Mouse (Mus musculus): ENCODE data around the gene Slc22a12. TPM values are rescaled to one million over a fixed set of nuclear protein-coding genes. Genes with fewer than 3 reads are reported as not detected.

The Slc22a12 gene
- polyA plus RNA-seq, 1 experiment from 2014 or later: not detected

GRCm38 (mm10) chr19:6537526-6537925, 5.3 kb downstream of the Slc22a12 start:
- H3K9ac ChIP-seq: no peak overlapping the region

DNA sequence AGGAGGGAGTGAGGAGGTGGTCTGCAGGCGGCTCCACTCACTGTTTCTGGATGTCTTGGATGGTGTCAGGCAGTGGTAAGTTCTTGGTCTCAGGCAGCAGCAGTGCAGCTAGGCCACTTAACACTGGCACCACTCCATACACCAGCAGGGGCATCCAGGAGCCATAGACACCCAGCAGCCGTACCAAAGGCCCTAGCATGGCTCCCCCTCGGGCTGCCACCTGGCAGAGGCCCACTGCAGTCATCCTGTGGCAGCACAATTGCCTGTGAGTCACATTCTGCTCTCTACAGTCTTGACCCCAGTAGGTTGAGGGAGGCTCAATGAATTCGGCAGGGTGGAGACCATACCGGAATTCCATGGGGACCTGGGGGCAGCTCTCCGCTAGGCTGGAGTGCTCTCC, 6.1 kb downstream of the Slc22a12 start:
- no peak overlapping the region for H3K4me2 ChIP-seq (replicated peaks)
- peaks cover 26% of the 10 kb centered on the region for H3K4me1 ChIP-seq
- no peak overlapping the region for H3K9ac ChIP-seq
- H3K27me3 ChIP-seq (replicated peaks): peaks cover 7% of the 10 kb centered on the region
- WGBS: 68% methylated on average over 6 of the region's 6 CpGs
- no peak for ATAC-seq (ENCODE audit: low FRiP score, low read depth)
- no peak overlapping the region for H3K27ac ChIP-seq
- no peaks in the 10 kb centered on the region for H3K9me3 ChIP-seq
- no peaks in the 10 kb centered on the region for H3K36me3 ChIP-seq
- H3K4me3 ChIP-seq: no peak overlapping the region

More at GRCm38 (mm10) chr19:6537526-6537925, 5.3 kb downstream of the Slc22a12 start:
- no peak overlapping the region for H3K4me2 ChIP-seq (replicated peaks)
- peaks cover 7% of the 10 kb centered on the region; the same call in 1 of the 2 replicates for H3K27me3 ChIP-seq (replicated peaks)
- H3K27ac ChIP-seq: no peak overlapping the region
- WGBS: 85% methylated on average over 8 of the region's 8 CpGs
- no peaks in the 10 kb centered on the region for H3K9me3 ChIP-seq
- H3K4me3 ChIP-seq: no peak overlapping the region
- peaks cover 17% of the 10 kb centered on the region for H3K4me1 ChIP-seq
- no peaks in the 10 kb centered on the region for H3K36me3 ChIP-seq
- ATAC-seq (ENCODE audit: low FRiP score, low read depth): no peak

DNA sequence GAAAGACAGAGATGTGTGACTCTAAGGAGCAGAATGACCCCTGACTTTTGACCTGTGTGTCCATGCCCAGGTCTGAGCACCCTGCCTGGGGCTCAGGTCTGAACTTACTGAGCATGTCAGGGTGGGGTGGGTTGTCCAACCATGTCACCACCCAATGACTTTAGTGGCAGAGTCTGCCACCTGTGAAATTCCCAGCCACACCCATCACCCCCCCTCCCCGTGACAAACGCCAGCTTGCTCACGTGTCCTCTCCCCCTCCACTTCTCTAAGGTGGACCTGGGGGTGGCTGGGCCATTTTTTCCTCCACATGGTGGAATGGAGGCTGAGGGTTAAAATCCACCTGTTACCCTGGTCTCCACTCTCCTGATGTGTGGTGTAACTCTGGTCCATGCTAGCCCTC, 6.6 kb downstream of the Slc22a12 start:
- ATAC-seq (ENCODE audit: low FRiP score, low read depth): no peak
- WGBS: 67% methylated on average over 3 of the region's 3 CpGs
- H3K4me3 ChIP-seq: no peak overlapping the region

GRCm38 (mm10) chr19:6534118-6534415, 8.8 kb downstream of the Slc22a12 start:
- Histone ChIP-seq H3K27me3 (replicated peaks) (peaks cover 7% of the 10 kb centered on the region), H3K9ac (no peak overlapping the region), H3K4me2 (replicated peaks) (no peak overlapping the region), H3K27ac (no peak overlapping the region), H3K9me3 (no peaks in the 10 kb centered on the region), H3K4me3 (no peak overlapping the region), H3K4me1 (peaks cover 49% of the 10 kb centered on the region), H3K36me3 (no peaks in the 10 kb centered on the region)
- 35% methylated on average over 5 of the region's 5 CpGs for WGBS
- no peak for ATAC-seq (ENCODE audit: low FRiP score, low read depth)

More for the DNA sequence above, 6.6 kb downstream of the Slc22a12 start:
- peaks cover 7% of the 10 kb centered on the region for H3K27me3 ChIP-seq (replicated peaks)
- no peak overlapping the region for H3K4me2 ChIP-seq (replicated peaks)
- H3K36me3 ChIP-seq: no peaks in the 10 kb centered on the region
- H3K27ac ChIP-seq: no peak overlapping the region
- H3K4me1 ChIP-seq: peaks cover 31% of the 10 kb centered on the region
- no peaks in the 10 kb centered on the region for H3K9me3 ChIP-seq
- no peak overlapping the region for H3K9ac ChIP-seq

GRCm38 (mm10) chr19:6533290-6534117, 9.3 kb downstream of the Slc22a12 start:
- peak overlapping the region; percentile 83 for H3K4me2 ChIP-seq (replicated peaks)
- peaks cover 55% of the 10 kb centered on the region for H3K4me1 ChIP-seq
- no peak overlapping the region for H3K27ac ChIP-seq
- no peak overlapping the region for H3K9ac ChIP-seq
- WGBS: 64% methylated on average over 11 of the region's 11 CpGs
- H3K4me3 ChIP-seq: no peak overlapping the region
- H3K27me3 ChIP-seq (replicated peaks): peaks cover 7% of the 10 kb centered on the region
- H3K36me3 ChIP-seq: no peaks in the 10 kb centered on the region
- H3K9me3 ChIP-seq: no peaks in the 10 kb centered on the region
- ATAC-seq (ENCODE audit: low FRiP score, low read depth): no peak

DNA sequence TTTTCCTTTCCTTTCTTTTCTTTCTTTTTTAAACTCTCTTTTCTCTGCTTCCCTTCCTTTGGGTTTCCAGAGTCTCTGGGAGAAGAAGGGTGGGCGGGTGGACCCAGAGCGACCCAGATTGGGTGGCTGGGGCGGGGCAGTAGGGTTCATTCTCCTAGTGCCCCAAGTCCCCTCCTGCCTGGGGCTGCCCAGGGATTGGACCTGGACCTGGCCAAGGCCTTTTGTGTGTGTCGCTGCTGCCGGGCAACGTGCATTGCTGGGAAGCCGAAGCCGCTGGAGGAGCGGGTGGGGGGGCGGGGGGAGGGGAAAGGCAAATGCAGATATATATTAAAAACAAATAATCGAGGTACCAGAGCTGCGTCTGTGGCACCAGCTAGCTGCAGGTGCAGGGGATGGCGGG, 10.2 kb downstream of the Slc22a12 start:
- peaks cover 55% of the 10 kb centered on the region for H3K4me1 ChIP-seq

GRCm38 (mm10) chr19:6531832-6532471, 10.9 kb downstream of the Slc22a12 start:
- peak overlapping the region; percentile 83 for H3K4me2 ChIP-seq (replicated peaks)
- H3K9ac ChIP-seq: peak overlapping the region; percentile 86

More for the DNA sequence above, 10.2 kb downstream of the Slc22a12 start:
- no peaks in the 10 kb centered on the region for H3K9me3 ChIP-seq
- H3K4me3 ChIP-seq: peak overlapping the region; percentile 49; the same call in 1 of the 2 replicates
- no peak for ATAC-seq (ENCODE audit: low FRiP score, low read depth)
- no peak overlapping the region for H3K27ac ChIP-seq
- 2% methylated on average over 13 of the region's 13 CpGs for WGBS
- H3K36me3 ChIP-seq: peaks cover 5% of the 10 kb centered on the region; the same call in 1 of the 2 replicates
- peaks cover 7% of the 10 kb centered on the region for H3K27me3 ChIP-seq (replicated peaks)
- peak overlapping the region; percentile 83 for H3K4me2 ChIP-seq (replicated peaks)
- H3K9ac ChIP-seq: peak overlapping the region; percentile 86

GRCm38 (mm10) chr19:6531011-6531631, 11.7 kb downstream of the Slc22a12 start:
- H3K27me3 ChIP-seq (replicated peaks): peaks cover 7% of the 10 kb centered on the region
- H3K27ac ChIP-seq: peak overlapping the region; percentile 75
- peak overlapping the region; percentile 49 for H3K4me3 ChIP-seq
- peak overlapping the region; percentile 83 for H3K4me2 ChIP-seq (replicated peaks)
- H3K4me1 ChIP-seq: peaks cover 55% of the 10 kb centered on the region
- H3K9me3 ChIP-seq: no peaks in the 10 kb centered on the region
- peak; percentile 18; the same call in 1 of the 2 replicates for ATAC-seq (ENCODE audit: low FRiP score, low read depth)
- H3K9ac ChIP-seq: peak overlapping the region; percentile 86
- peaks cover 8% of the 10 kb centered on the region for H3K36me3 ChIP-seq
- under 1% methylated on average over 56 of the region's 56 CpGs for WGBS

More at GRCm38 (mm10) chr19:6531832-6532471, 10.9 kb downstream of the Slc22a12 start:
- peak; percentile 54 for ATAC-seq (ENCODE audit: low FRiP score, low read depth)
- H3K36me3 ChIP-seq: peaks cover 5% of the 10 kb centered on the region; the same call in 1 of the 2 replicates
- peaks cover 55% of the 10 kb centered on the region for H3K4me1 ChIP-seq
- H3K27ac ChIP-seq: peak overlapping the region; percentile 75
- WGBS: under 1% methylated on average over 36 of the region's 36 CpGs
- H3K4me3 ChIP-seq: peak overlapping the region; percentile 49
- no peaks in the 10 kb centered on the region for H3K9me3 ChIP-seq
- H3K27me3 ChIP-seq (replicated peaks): peaks cover 7% of the 10 kb centered on the region

GRCm38 (mm10) chr19:6530359-6530758, 12.5 kb downstream of the Slc22a12 start:
- Histone ChIP-seq H3K27ac (no peak overlapping the region; the same call in 1 of the 2 replicates), H3K9me3 (no peaks in the 10 kb centered on the region), H3K9ac (0 out of 2 replicates have a peak overlapping the region, but pooled peaks have one; percentile 21), H3K36me3 (peaks cover 12% of the 10 kb centered on the region), H3K4me3 (peak overlapping the region; percentile 16), H3K27me3 (replicated peaks) (peaks cover 7% of the 10 kb centered on the region), H3K4me1 (peaks cover 55% of the 10 kb centered on the region), H3K4me2 (replicated peaks) (peak overlapping the region; percentile 83)
- WGBS: 14% methylated on average over 13 of the region's 13 CpGs
- no peak for ATAC-seq (ENCODE audit: low FRiP score, low read depth)

DNA sequence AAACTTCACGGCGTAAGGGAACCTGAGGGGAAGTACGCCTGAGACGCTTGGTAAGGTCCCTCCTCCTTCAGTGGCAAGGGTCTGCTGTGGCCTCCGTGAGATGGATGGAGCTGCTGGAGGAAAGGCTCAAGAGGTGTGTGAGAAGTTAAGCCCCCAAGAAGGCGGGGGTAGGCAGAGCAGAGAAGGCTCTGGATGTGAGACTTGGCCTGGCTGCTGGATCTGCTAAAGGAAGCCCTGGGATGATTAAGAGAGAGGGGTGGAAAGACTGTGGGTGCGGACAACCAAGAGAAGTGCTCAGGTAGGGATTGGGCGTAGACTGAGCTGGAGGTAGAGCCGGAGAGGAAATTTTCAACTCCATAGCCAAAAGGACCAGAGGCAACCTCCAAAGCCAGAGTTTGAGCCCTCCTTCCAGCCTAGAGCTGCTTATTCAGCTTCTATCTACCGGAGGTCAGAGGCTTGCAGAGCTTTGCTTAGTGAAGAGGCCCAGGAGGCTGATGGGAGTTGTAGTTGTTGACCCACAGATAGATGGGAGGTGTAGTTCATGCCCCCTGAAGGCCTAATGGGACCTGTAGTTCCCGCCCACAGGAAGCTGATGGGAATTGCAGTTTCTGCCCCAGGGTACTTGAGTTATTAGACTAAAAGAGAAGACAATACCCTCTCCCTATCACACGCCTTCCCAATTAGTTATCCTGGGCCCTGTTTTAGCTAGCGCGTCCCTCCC, 13.4 kb downstream of the Slc22a12 start:
- peaks cover 55% of the 10 kb centered on the region for H3K4me1 ChIP-seq
- WGBS: 50% methylated on average over 14 of the region's 14 CpGs
- ATAC-seq (ENCODE audit: low FRiP score, low read depth): peak; percentile 13; the same call in 1 of the 2 replicates
- H3K9me3 ChIP-seq: no peaks in the 10 kb centered on the region
- peak overlapping the region; percentile 21 for H3K9ac ChIP-seq
- peaks cover 21% of the 10 kb centered on the region for H3K36me3 ChIP-seq
- peak overlapping the region; percentile 83 for H3K4me2 ChIP-seq (replicated peaks)
- H3K27me3 ChIP-seq (replicated peaks): peaks cover 7% of the 10 kb centered on the region
- H3K27ac ChIP-seq: 0 out of 2 replicates have a peak overlapping the region, but pooled peaks have one; percentile 37
- 0 out of 2 replicates have a peak overlapping the region, but pooled peaks have one; percentile 16 for H3K4me3 ChIP-seq

- no peaks in the 10 kb centered on the region for H3K9me3 ChIP-seq
- no peak overlapping the region for H3K4me3 ChIP-seq
- no peak overlapping the region for H3K27ac ChIP-seq
- H3K4me2 ChIP-seq (replicated peaks): no peak overlapping the region
- peaks cover 32% of the 10 kb centered on the region for H3K36me3 ChIP-seq
- H3K9ac ChIP-seq: no peak overlapping the region
- WGBS: 76% methylated on average over 17 of the region's 17 CpGs
- H3K4me1 ChIP-seq: peaks cover 42% of the 10 kb centered on the region
- ATAC-seq (ENCODE audit: low FRiP score, low read depth): no peak
- H3K27me3 ChIP-seq (replicated peaks): peaks cover 5% of the 10 kb centered on the region
These were observed 14.8 kb downstream of the Slc22a12 start for GRCm38 (mm10) chr19:6527839-6528531.
